Mouse (Mus musculus): Measurements from ENCODE around the gene Tsku. TPM values are rescaled to one million over a fixed set of nuclear protein-coding genes. Genes with fewer than 3 reads are reported as not detected.

Gene Tsku
- total and polyA plus RNA-seq, 2 experiments from 2014 or later, result 3.7 to 4.0 TPM

GRCm38 (mm10) chr7:98344361-98344760, 16.8 kb downstream of the Tsku start:
- Histone ChIP-seq H3K4me3 (ENCODE audit: low read depth, low read length) (no peak overlapping the region), H3K4me1 (ENCODE audit: control insufficient read depth, insufficient read depth) (0 out of 2 replicates have a peak, but pooled peaks cover 5% of the 10 kb centered on the region), H3K27me3 (ENCODE audit: control insufficient read depth, insufficient read depth, low read length) (peaks cover 4% of the 10 kb centered on the region; the same call in 1 of the 2 replicates), H3K4me2 (ENCODE audit: low read depth, low read length) (no peak overlapping the region), H3K9me3 (replicated peaks; ENCODE audit: control insufficient read depth, low read length) (no peaks in the 10 kb centered on the region), H3K9ac (replicated peaks; ENCODE audit: low read depth, low read length) (no peak overlapping the region), H3K36me3 (replicated peaks; ENCODE audit: control insufficient read depth, insufficient read depth, low read length) (no peaks in the 10 kb centered on the region), H3K27ac (ENCODE audit: low read depth) (no peak overlapping the region)
- TF ChIP-seq CTCF (IDR thresholded peaks at IDR 0.05; ENCODE audit: low read depth), result peak; percentile 61
- TF ChIP-seq EP300 (IDR thresholded peaks at IDR 0.05; ENCODE audit: low read depth), result no peak
- WGBS, result 19% methylated on average over 3 of the region's 3 CpGs
- DNase-seq (ENCODE audit: low spot score), result no peak
- no peak for ATAC-seq (ENCODE audit: insufficient read depth, low read depth)

- 62% methylated on average over 3 of the region's 3 CpGs for WGBS
- TF ChIP-seq EP300 (IDR thresholded peaks at IDR 0.05; ENCODE audit: low read depth) (no peak), CTCF (IDR thresholded peaks at IDR 0.05; ENCODE audit: low read depth) (no peak)
- Histone ChIP-seq H3K4me3 (ENCODE audit: low read depth, low read length) (no peak overlapping the region), H3K27me3 (ENCODE audit: control insufficient read depth, insufficient read depth, low read length) (peaks cover 4% of the 10 kb centered on the region; the same call in 1 of the 2 replicates), H3K4me2 (ENCODE audit: low read depth, low read length) (no peak overlapping the region), H3K9ac (replicated peaks; ENCODE audit: low read depth, low read length) (no peak overlapping the region), H3K9me3 (replicated peaks; ENCODE audit: control insufficient read depth, low read length) (no peaks in the 10 kb centered on the region), H3K36me3 (replicated peaks; ENCODE audit: control insufficient read depth, insufficient read depth, low read length) (no peaks in the 10 kb centered on the region), H3K4me1 (ENCODE audit: control insufficient read depth, insufficient read depth) (0 out of 2 replicates have a peak, but pooled peaks cover 5% of the 10 kb centered on the region), H3K27ac (ENCODE audit: low read depth) (no peak overlapping the region)
- DNase-seq (ENCODE audit: low spot score) (no peak), ATAC-seq (ENCODE audit: insufficient read depth, low read depth) (no peak)
Measured at GRCm38 (mm10) chr7:98342249-98342648, 18.9 kb downstream of the Tsku start.

- Histone ChIP-seq H3K4me1 (ENCODE audit: control insufficient read depth, insufficient read depth) (0 out of 2 replicates have a peak, but pooled peaks cover 5% of the 10 kb centered on the region), H3K27ac (ENCODE audit: low read depth) (no peak overlapping the region), H3K9me3 (replicated peaks; ENCODE audit: control insufficient read depth, low read length) (no peaks in the 10 kb centered on the region), H3K27me3 (ENCODE audit: control insufficient read depth, insufficient read depth, low read length) (peaks cover 4% of the 10 kb centered on the region; the same call in 1 of the 2 replicates), H3K9ac (replicated peaks; ENCODE audit: low read depth, low read length) (no peak overlapping the region), H3K4me3 (ENCODE audit: low read depth, low read length) (peak overlapping the region; percentile 42), H3K36me3 (replicated peaks; ENCODE audit: control insufficient read depth, insufficient read depth, low read length) (no peaks in the 10 kb centered on the region), H3K4me2 (ENCODE audit: low read depth, low read length) (peak overlapping the region; percentile 69)
- WGBS, result 2% methylated on average over 13 of the region's 13 CpGs
- ATAC-seq (ENCODE audit: insufficient read depth, low read depth), result peak; percentile 72
- no peak for TF ChIP-seq EP300 (IDR thresholded peaks at IDR 0.05; ENCODE audit: low read depth)
- peak; percentile 87 for TF ChIP-seq CTCF (IDR thresholded peaks at IDR 0.05; ENCODE audit: low read depth)
- peak; percentile 83 for DNase-seq (ENCODE audit: low spot score)
Measured at GRCm38 (mm10) chr7:98341475-98341874, 19.7 kb downstream of the Tsku start.

- Histone ChIP-seq H3K9me3 (replicated peaks; ENCODE audit: control insufficient read depth, low read length) (no peaks in the 10 kb centered on the region), H3K4me3 (ENCODE audit: low read depth, low read length) (no peak overlapping the region), H3K4me2 (ENCODE audit: low read depth, low read length) (no peak overlapping the region), H3K9ac (replicated peaks; ENCODE audit: low read depth, low read length) (no peak overlapping the region), H3K27me3 (ENCODE audit: control insufficient read depth, insufficient read depth, low read length) (peaks cover 4% of the 10 kb centered on the region; the same call in 1 of the 2 replicates), H3K4me1 (ENCODE audit: control insufficient read depth, insufficient read depth) (0 out of 2 replicates have a peak, but pooled peaks cover 5% of the 10 kb centered on the region), H3K36me3 (replicated peaks; ENCODE audit: control insufficient read depth, insufficient read depth, low read length) (no peaks in the 10 kb centered on the region), H3K27ac (ENCODE audit: low read depth) (no peak overlapping the region)
- WGBS, result 44% methylated on average over 5 of the region's 5 CpGs
- no peak for DNase-seq (ENCODE audit: low spot score)
- TF ChIP-seq EP300 (IDR thresholded peaks at IDR 0.05; ENCODE audit: low read depth) (no peak), CTCF (IDR thresholded peaks at IDR 0.05; ENCODE audit: low read depth) (no peak)
- ATAC-seq (ENCODE audit: insufficient read depth, low read depth), result no peak
Measured at GRCm38 (mm10) chr7:98340343-98340742, 20.8 kb downstream of the Tsku start.

- Histone ChIP-seq H3K27ac (ENCODE audit: low read depth) (no peak overlapping the region), H3K9me3 (replicated peaks; ENCODE audit: control insufficient read depth, low read length) (no peaks in the 10 kb centered on the region), H3K27me3 (ENCODE audit: control insufficient read depth, insufficient read depth, low read length) (no peaks in the 10 kb centered on the region), H3K4me3 (ENCODE audit: low read depth, low read length) (no peak overlapping the region), H3K4me2 (ENCODE audit: low read depth, low read length) (no peak overlapping the region), H3K4me1 (ENCODE audit: control insufficient read depth, insufficient read depth) (peaks cover 11% of the 10 kb centered on the region), H3K9ac (replicated peaks; ENCODE audit: low read depth, low read length) (no peak overlapping the region), H3K36me3 (replicated peaks; ENCODE audit: control insufficient read depth, insufficient read depth, low read length) (no peaks in the 10 kb centered on the region)
- 58% methylated on average over 3 of the region's 3 CpGs for WGBS
- ATAC-seq (ENCODE audit: insufficient read depth, low read depth) (no peak), DNase-seq (ENCODE audit: low spot score) (no peak)
- no peak for TF ChIP-seq EP300 (IDR thresholded peaks at IDR 0.05; ENCODE audit: low read depth)
- TF ChIP-seq CTCF (IDR thresholded peaks at IDR 0.05; ENCODE audit: low read depth), result no peak
Measured at GRCm38 (mm10) chr7:98333987-98334386, 27.1 kb downstream of the Tsku start.

- H3K27me3 ChIP-seq (ENCODE audit: control insufficient read depth, insufficient read depth, low read length), result no peaks in the 10 kb centered on the region
- 82% methylated on average over 5 of the region's 5 CpGs for WGBS
- H3K27ac ChIP-seq (ENCODE audit: low read depth), result no peak overlapping the region
- no peaks in the 10 kb centered on the region for H3K9me3 ChIP-seq (replicated peaks; ENCODE audit: control insufficient read depth, low read length)
- DNase-seq (ENCODE audit: low spot score), result no peak
- no peaks in the 10 kb centered on the region for H3K36me3 ChIP-seq (replicated peaks; ENCODE audit: control insufficient read depth, insufficient read depth, low read length)
- H3K9ac ChIP-seq (replicated peaks; ENCODE audit: low read depth, low read length), result no peak overlapping the region
- no peak for ATAC-seq (ENCODE audit: insufficient read depth, low read depth)
- no peak overlapping the region for H3K4me2 ChIP-seq (ENCODE audit: low read depth, low read length)
- peaks cover 11% of the 10 kb centered on the region for H3K4me1 ChIP-seq (ENCODE audit: control insufficient read depth, insufficient read depth)
- no peak overlapping the region for H3K4me3 ChIP-seq (ENCODE audit: low read depth, low read length)
- TF ChIP-seq CTCF (IDR thresholded peaks at IDR 0.05; ENCODE audit: low read depth), result no peak
- TF ChIP-seq EP300 (IDR thresholded peaks at IDR 0.05; ENCODE audit: low read depth), result no peak
Measured at GRCm38 (mm10) chr7:98333507-98333906, 27.6 kb downstream of the Tsku start.
